Mouse (Mus musculus) small intestine, adult 2 months (tissue): Measurements from ENCODE around the gene Rps15.
A peak's percentile ranks its signal among the peaks of the same experiment; 100 is the strongest.

Source experiments
- CTCF ChIP-seq: fragments of 200-500 bp; IDR thresholded peaks from 2 replicates; pipeline ENCODE4 v1.5.1; 2012; ENCODE audit warnings: low read depth, mild to moderate bottlenecking, control low read depth, inconsistent platforms, low read length, moderate library complexity, mixed read lengths; ENCODE audit not compliant: insufficient replicate concordance, insufficient read length; ENCODE audit errors: extremely low read depth
- POLR2A ChIP-seq: fragments of 200-500 bp; IDR thresholded peaks from 2 replicates; pipeline ENCODE4 v1.6.1; 2012; ENCODE audit warnings: low read depth, mild to moderate bottlenecking, control low read depth, inconsistent platforms, low read length, moderate library complexity

DNA sequence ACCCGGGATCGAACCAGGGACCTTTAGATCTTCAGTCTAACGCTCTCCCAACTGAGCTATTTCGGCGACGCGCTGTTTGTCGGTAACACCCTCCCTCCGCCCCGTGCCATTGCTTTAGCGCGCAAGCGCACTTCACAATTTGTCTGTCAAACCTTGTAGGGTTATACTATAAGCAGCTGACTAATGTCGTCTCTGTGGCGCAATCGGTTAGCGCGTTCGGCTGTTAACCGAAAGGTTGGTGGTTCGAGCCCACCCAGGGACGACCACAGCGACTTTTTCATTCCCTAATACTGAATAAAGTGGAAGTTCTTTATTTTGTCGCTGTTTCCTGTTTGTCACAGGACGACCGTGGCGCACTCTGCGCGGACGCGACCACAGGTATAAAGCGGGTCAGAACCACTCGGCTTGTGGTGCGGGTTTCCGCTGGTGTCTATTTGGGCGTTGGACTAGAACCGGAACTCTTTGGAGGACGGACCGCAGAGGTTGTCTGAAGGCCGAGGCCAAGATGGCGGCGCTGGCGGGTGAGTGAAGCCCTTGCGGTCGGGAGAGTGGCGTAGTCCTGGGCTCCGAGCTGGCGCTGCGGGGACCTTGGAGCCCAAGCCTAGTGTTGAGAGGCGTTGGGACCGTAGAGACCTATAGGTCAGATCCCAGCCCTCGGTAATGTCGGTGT is 43.1 kb upstream of the Rps15 start, which contains the start of gene Ndufs7:
- peak; percentile 95 for TF ChIP-seq POLR2A
- no peak for TF ChIP-seq CTCF
